Mouse (Mus musculus) stomach, embryonic 16.5 days (tissue): Measurements from ENCODE around the gene Pom121l2. TPM values are rescaled to one million over a fixed set of nuclear protein-coding genes. Genes with fewer than 3 reads are reported as not detected.
"Not testable (repeated sequence)": the region's sequence is repeated elsewhere in the genome, so short reads cannot be mapped to it uniquely, and the experiment has no call there.

Experiments
- ATAC-seq: fragments of 200-750 bp; cut with Nextera tagmentation; 2 replicates; pipeline ENCODE4 v1.8.0; 2017; ENCODE audit warnings: moderate number of reproducible peaks, moderate TSS enrichment; ENCODE audit not compliant: insufficient read depth, low FRiP score
- H3K27ac ChIP-seq: fragments of 300-500 bp; sonication (generic); 2 replicates; pipeline ENCODE4 v1.5.1; 2014; ENCODE audit warnings: low read length
- H3K27me3 ChIP-seq: fragments of 300-500 bp; sonication (generic); 2 replicates; pipeline ENCODE4 v1.6.1; 2014; ENCODE audit warnings: low read length, control low read depth, mixed read lengths; ENCODE audit not compliant: control insufficient read depth, insufficient read depth
- H3K36me3 ChIP-seq: fragments of 300-500 bp; sonication (generic); 2 replicates; pipeline ENCODE4 v1.6.1; 2014; ENCODE audit warnings: low read length; ENCODE audit not compliant: control insufficient read depth, insufficient read depth
- H3K4me1 ChIP-seq: fragments of 300-500 bp; sonication (generic); 2 replicates; pipeline ENCODE4 v1.6.1; 2014; ENCODE audit warnings: low read length, control low read depth, mixed read lengths; ENCODE audit not compliant: control insufficient read depth, insufficient read depth
- H3K4me2 ChIP-seq: fragments of 300-500 bp; sonication (generic); 2 replicates; pipeline ENCODE4 v1.6.1; 2014; ENCODE audit warnings: low read depth, low read length, mixed read lengths
- H3K4me3 ChIP-seq: fragments of 300-500 bp; sonication (generic); replicated peaks from 2 replicates; pipeline ENCODE4 v1.5.1; 2014; ENCODE audit warnings: mild to moderate bottlenecking, low read length
- H3K9ac ChIP-seq: fragments of 300-500 bp; sonication (generic); 2 replicates; pipeline ENCODE4 v1.6.1; 2014; ENCODE audit warnings: low read length
- H3K9me3 ChIP-seq: fragments of 300-500 bp; sonication (generic); replicated peaks from 2 replicates; pipeline ENCODE4 v1.6.1; 2016; ENCODE audit warnings: low read length, control low read depth; ENCODE audit not compliant: control insufficient read depth
- WGBS: fragments of 180-500 bp; shearing (Covaris S2); extraction: QIAGEN DNeasy Blood & Tissue Kit; methylation state at CpG from one replicate; pipeline ENCODE4 v1.1.7; 2014; 5-methylcytosine and 5-hydroxymethylcytosine counted together
- microRNA-seq: library from miRNA; unstranded; fragments of <30 nt; microRNA quantifications from one replicate; pipeline ENCODE4, GENCODE M21; 2016
- polyA plus RNA-seq: library from polyadenylated mRNA; unstranded; fragments of >200 nt; fragmentation: Nextera tagmentation; extraction: Ambion mirVana; gene quantifications from 2 replicates; pipeline ENCODE4 v1.2.1, GENCODE M21; 2015

Pom121l2 gene
- polyA plus RNA-seq, 1 experiment from 2014 or later = 0.09 TPM

DNA sequence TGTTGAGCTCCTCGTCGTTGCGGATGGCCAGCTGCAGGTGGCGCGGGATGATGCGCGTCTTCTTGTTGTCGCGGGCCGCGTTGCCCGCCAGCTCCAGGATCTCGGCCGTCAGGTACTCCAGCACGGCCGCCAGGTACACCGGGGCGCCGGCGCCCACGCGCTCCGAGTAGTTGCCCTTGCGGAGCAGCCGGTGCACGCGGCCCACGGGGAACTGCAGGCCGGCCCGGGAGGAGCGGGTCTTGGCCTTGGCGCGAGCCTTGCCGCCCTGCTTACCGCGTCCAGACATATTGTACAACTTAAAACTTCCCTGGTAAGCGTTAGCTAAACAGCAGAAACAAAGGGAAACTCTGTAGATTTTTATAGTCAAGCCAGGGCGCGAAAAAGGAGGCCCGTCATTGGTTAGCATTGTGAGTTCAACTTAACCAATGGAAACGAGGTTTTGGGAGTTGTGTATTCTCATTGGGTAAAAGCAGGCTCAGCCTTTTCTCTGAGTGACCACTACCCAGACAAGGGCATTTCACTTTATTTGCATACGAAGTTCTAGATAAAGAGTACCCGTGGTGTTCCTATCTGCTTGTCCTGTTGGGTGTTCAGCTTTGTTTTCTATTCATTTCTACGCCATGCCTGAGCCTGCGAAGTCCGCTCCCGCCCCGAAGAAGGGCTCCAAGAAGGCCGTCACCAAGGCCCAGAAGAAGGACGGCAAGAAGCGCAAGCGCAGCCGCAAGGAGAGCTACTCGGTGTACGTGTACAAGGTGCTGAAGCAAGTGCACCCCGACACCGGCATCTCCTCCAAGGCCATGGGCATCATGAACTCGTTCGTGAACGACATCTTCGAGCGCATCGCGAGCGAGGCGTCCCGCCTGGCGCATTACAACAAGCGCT lies 54.5 kb downstream of the Pom121l2 start, which contains the start of the genes Hist1h2ah and Hist1h2bk:
TSS of gene Hist1h2ah (minus strand) at position 302 of the 882 bp plus-strand sequence.
TSS of gene Hist1h2bk (plus strand) at position 604 of the 882 bp plus-strand sequence.
- Histone ChIP-seq H3K4me1 (peaks cover 20% of the 10 kb centered on the region), H3K4me2 (peak within 1 kb of the TSS; percentile 71), H3K4me3 (peak within 1 kb of the TSS; percentile 48), H3K27ac (peak within 1 kb of the TSS; percentile 85), H3K9ac (peak within 1 kb of the TSS; percentile 67)
- H3K36me3 ChIP-seq, H3K9me3 ChIP-seq, H3K27me3 ChIP-seq: not testable (repeated sequence)
- ATAC-seq = peak; percentile 97
- 0% methylated on average over 21 of the region's 69 CpGs for WGBS

DNA sequence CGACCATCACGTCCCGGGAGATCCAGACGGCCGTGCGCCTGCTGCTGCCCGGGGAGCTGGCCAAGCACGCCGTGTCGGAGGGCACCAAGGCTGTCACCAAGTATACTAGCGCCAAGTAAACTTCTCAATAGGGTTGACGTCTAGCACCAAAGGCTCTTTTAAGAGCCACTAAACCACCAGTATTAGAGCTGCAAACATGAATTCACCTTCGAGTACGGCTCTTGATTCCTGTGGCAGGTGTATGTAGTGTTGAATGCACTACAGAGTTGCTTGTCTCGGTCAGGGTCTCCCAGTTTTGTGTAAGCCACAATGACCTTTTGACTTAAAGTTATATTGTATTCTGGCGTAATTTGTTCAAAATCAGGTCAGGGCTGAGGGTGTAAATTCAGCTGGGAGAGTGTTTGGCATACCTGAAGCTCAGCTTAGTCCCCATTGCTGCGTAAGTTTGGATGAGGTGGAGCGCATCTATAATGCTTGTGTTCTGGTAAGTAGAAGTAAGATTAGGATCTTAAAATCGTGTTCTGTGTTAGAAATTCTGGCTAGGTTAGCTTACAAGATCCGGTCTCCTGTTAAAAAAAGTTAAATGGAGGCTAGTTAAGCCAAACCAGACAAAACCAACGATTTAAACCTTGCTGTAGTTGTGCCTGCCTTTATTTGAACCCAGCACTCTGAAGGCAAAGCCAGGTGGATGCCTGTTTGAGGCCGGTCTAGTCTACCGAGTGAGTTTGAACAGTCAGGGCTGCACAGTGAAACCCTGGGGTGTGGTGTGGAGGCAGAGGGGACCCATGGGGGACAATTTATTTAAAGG lies 55.4 kb downstream of the Pom121l2 start:
- WGBS = 3% methylated on average over 17 of the region's 23 CpGs
- Histone ChIP-seq H3K4me2 (peak overlapping the region; percentile 70), H3K27ac (peak overlapping the region; percentile 74), H3K27me3 (no peaks in the 10 kb centered on the region), H3K4me1 (peaks cover 23% of the 10 kb centered on the region), H3K36me3 (no peaks in the 10 kb centered on the region), H3K4me3 (peak overlapping the region; percentile 38), H3K9me3 (no peaks in the 10 kb centered on the region), H3K9ac (peak overlapping the region; percentile 55)
- ATAC-seq = no peak

DNA sequence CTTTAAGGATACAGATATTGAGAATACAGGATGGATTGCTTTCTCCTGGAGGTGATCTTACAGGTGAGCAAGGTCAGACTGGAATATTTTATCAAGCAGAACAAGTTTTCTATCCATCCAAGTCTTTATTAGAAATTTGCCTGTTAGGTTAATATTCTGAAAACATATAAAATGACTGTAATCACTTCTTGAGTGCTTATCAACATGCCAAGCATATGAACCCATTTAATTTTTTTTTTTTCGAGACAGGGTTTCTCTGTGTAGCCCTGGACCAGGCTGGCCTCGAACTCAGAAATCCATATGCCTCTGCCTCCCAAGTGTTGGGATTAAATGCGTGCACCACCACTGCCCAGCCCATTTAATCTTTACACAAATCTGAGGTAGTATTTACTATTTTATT lies 56.0 kb downstream of the Pom121l2 start:
- H3K4me1 ChIP-seq = peaks cover 25% of the 10 kb centered on the region
- no peak overlapping the region; the same call in 1 of the 2 replicates for H3K9ac ChIP-seq
- peak overlapping the region; percentile 38 for H3K4me3 ChIP-seq
- H3K27me3 ChIP-seq = no peaks in the 10 kb centered on the region
- peak overlapping the region; percentile 70 for H3K4me2 ChIP-seq
- no peaks in the 10 kb centered on the region for H3K36me3 ChIP-seq
- no peak for ATAC-seq
- H3K9me3 ChIP-seq = no peaks in the 10 kb centered on the region
- WGBS = 49% methylated on average over 3 of the region's 3 CpGs
- H3K27ac ChIP-seq = peak overlapping the region; percentile 74

DNA sequence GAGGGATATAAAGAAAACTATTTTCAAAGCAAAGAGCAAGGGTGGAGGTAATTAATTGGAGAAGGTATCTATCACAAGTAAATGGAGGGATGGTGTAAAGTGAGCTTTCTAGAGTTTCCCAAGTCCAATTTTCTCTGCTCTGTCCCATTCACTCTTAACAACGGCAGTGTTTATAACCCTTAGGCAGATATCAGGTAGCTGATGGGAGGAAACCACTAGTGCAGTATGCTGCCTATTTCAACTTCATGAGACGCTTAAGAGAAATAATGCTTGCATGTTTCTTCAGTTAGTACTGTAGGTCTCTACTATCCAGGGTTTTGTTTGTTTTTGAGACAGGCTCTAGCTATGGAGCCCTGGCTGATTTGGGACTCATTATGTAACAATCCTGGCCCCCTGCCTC lies 56.4 kb downstream of the Pom121l2 start:
- Histone ChIP-seq H3K27ac (no peak overlapping the region), H3K36me3 (no peaks in the 10 kb centered on the region), H3K4me1 (peaks cover 28% of the 10 kb centered on the region), H3K4me2 (no peak overlapping the region), H3K9ac (no peak overlapping the region), H3K27me3 (no peaks in the 10 kb centered on the region), H3K4me3 (no peak overlapping the region), H3K9me3 (no peaks in the 10 kb centered on the region)
- no peak for ATAC-seq
- 49% methylated on average over 2 of the region's 2 CpGs for WGBS

Small RNA genes within 50 kb of the gene (microRNA-seq; reads per million reads assigned to microRNA genes)
- gene Gm44390 = 0.50 reads per million

Other genes starting within 250 kb of the Pom121l2 start
- 1.7 and 2.3 TPM in 2 replicates for gene Hist1h4j, start 246.1 kb upstream of the Pom121l2 start, polyA plus RNA-seq
- 3.9 and 8.4 TPM in 2 replicates for gene Hist1h4k, start 230.7 kb upstream of the Pom121l2 start, polyA plus RNA-seq
- 18.1 and 21.5 TPM in 2 replicates for gene Hist1h2ak, start 227.4 kb upstream of the Pom121l2 start, polyA plus RNA-seq
- gene Hist1h2bn, start 227.1 kb upstream of the Pom121l2 start, polyA plus RNA-seq = 1.3 and 2.9 TPM in 2 replicates
- 9.6 and 10.6 TPM in 2 replicates for gene Hist1h1b, start 200.6 kb upstream of the Pom121l2 start, polyA plus RNA-seq
- gene Hist1h3i, start 197.8 kb upstream of the Pom121l2 start, polyA plus RNA-seq = 59.9 and 94.5 TPM in 2 replicates
- gene Hist1h2an, start 194.0 kb upstream of the Pom121l2 start, polyA plus RNA-seq = 1.9 and 2.6 TPM in 2 replicates
- gene Hist1h2bp, start 193.7 kb upstream of the Pom121l2 start, polyA plus RNA-seq = 0.77 and 1.4 TPM in 2 replicates
- 9.1 and 14.2 TPM in 2 replicates for gene Hist1h2bq, start 171.0 kb upstream of the Pom121l2 start, polyA plus RNA-seq
- 1.5 TPM in 1 of 2 replicates, not detected in the other for gene Hist1h2ao, start 170.7 kb upstream of the Pom121l2 start, polyA plus RNA-seq
- gene Hist1h4m, start 169.4 kb upstream of the Pom121l2 start, polyA plus RNA-seq = not detected in 2 replicates
- gene Hist1h4n, start 149.0 kb upstream of the Pom121l2 start, polyA plus RNA-seq = 13.0 and 15.5 TPM in 2 replicates
- gene Hist1h2ap, start 147.7 kb upstream of the Pom121l2 start, polyA plus RNA-seq = 1,905 and 2,657 TPM in 2 replicates
- 11.8 and 18.5 TPM in 2 replicates for gene Hist1h2br, start 147.5 kb upstream of the Pom121l2 start, polyA plus RNA-seq
- gene Zfp184, start 36.1 kb upstream of the Pom121l2 start, polyA plus RNA-seq = 5.3 and 6.2 TPM in 2 replicates
- 0.92 and 1.1 TPM in 2 replicates for gene Prss16, start 28.5 kb downstream of the Pom121l2 start, polyA plus RNA-seq
- gene Hist1h2ah, start 54.4 kb downstream of the Pom121l2 start, polyA plus RNA-seq = 10.9 TPM in 1 of 2 replicates, not detected in the other
- gene Hist1h2bk, start 54.7 kb downstream of the Pom121l2 start, polyA plus RNA-seq = 2.6 and 4.0 TPM in 2 replicates
- 13.4 and 15.5 TPM in 2 replicates for gene Hist1h4i, start 60.2 kb downstream of the Pom121l2 start, polyA plus RNA-seq
- gene Hist1h2ag, start 61.8 kb downstream of the Pom121l2 start, polyA plus RNA-seq = 17.8 and 25.3 TPM in 2 replicates
- gene Hist1h2bj, start 62.0 kb downstream of the Pom121l2 start, polyA plus RNA-seq = 5.6 and 10.3 TPM in 2 replicates
- not detected in 2 replicates for gene Vmn1r188, start 103.2 kb downstream of the Pom121l2 start, polyA plus RNA-seq
- not detected in 2 replicates for gene Vmn1r189, start 124.6 kb downstream of the Pom121l2 start, polyA plus RNA-seq
- not detected in 2 replicates for gene Vmn1r191, start 202.8 kb downstream of the Pom121l2 start, polyA plus RNA-seq
- not detected in 2 replicates for gene Vmn1r192, start 209.9 kb downstream of the Pom121l2 start, polyA plus RNA-seq
- not detected in 2 replicates for gene Vmn1r193, start 242.0 kb downstream of the Pom121l2 start, polyA plus RNA-seq